Mouse (Mus musculus): ENCODE measurements around the gene Aebp2. TPM values are rescaled to one million over a fixed set of nuclear protein-coding genes. Genes with fewer than 3 reads are reported as not detected.
"Not testable (repeated sequence)": the region's sequence is repeated elsewhere in the genome, so short reads cannot be mapped to it uniquely, and the experiment has no call there.

Aebp2 gene
- total and polyA plus RNA-seq, 2 experiments from 2014 or later: 5.2 to 14.8 TPM

- Histone ChIP-seq H3K4me1 (ENCODE audit: control insufficient read depth, insufficient read depth) (no peaks in the 10 kb centered on the region), H3K36me3 (replicated peaks; ENCODE audit: control insufficient read depth, insufficient read depth, low read length) (peaks cover 42% of the 10 kb centered on the region), H3K27me3 (ENCODE audit: control insufficient read depth, insufficient read depth, low read length) (no peaks in the 10 kb centered on the region), H3K4me3 (ENCODE audit: low read depth, low read length) (no peak overlapping the region), H3K4me2 (ENCODE audit: low read depth, low read length) (no peak overlapping the region), H3K27ac (ENCODE audit: low read depth) (no peak overlapping the region), H3K9ac (replicated peaks; ENCODE audit: low read depth, low read length) (no peak overlapping the region), H3K9me3 (replicated peaks; ENCODE audit: control insufficient read depth, low read length) (no peaks in the 10 kb centered on the region)
- ATAC-seq (ENCODE audit: insufficient read depth, low read depth) (no peak), DNase-seq (ENCODE audit: low spot score) (no peak)
- WGBS: 71% methylated on average over 4 of the region's 4 CpGs
- TF ChIP-seq EP300 (IDR thresholded peaks at IDR 0.05; ENCODE audit: low read depth) (no peak), CTCF (IDR thresholded peaks at IDR 0.05; ENCODE audit: low read depth) (no peak)
These were observed 42.3 kb upstream of the Aebp2 start for GRCm38 (mm10) chr6:140580170-140580569.

GRCm38 (mm10) chr6:140586714-140587259, 35.7 kb upstream of the Aebp2 start:
- no peak overlapping the region for H3K27ac ChIP-seq (ENCODE audit: low read depth)
- peaks cover 71% of the 10 kb centered on the region for H3K36me3 ChIP-seq (replicated peaks; ENCODE audit: control insufficient read depth, insufficient read depth, low read length)
- DNase-seq (ENCODE audit: low spot score): no peak
- H3K9ac ChIP-seq (replicated peaks; ENCODE audit: low read depth, low read length): no peak overlapping the region
- H3K4me3 ChIP-seq (ENCODE audit: low read depth, low read length): no peak overlapping the region
- WGBS: 64% methylated on average over 8 of the region's 8 CpGs
- no peak for ATAC-seq (ENCODE audit: insufficient read depth, low read depth)
- no peaks in the 10 kb centered on the region for H3K9me3 ChIP-seq (replicated peaks; ENCODE audit: control insufficient read depth, low read length)
- no peaks in the 10 kb centered on the region for H3K27me3 ChIP-seq (ENCODE audit: control insufficient read depth, insufficient read depth, low read length)
- TF ChIP-seq CTCF (IDR thresholded peaks at IDR 0.05; ENCODE audit: low read depth) (no peak), EP300 (IDR thresholded peaks at IDR 0.05; ENCODE audit: low read depth) (no peak)
- H3K4me1 ChIP-seq (ENCODE audit: control insufficient read depth, insufficient read depth): no peaks in the 10 kb centered on the region
- H3K4me2 ChIP-seq (ENCODE audit: low read depth, low read length): no peak overlapping the region

DNA sequence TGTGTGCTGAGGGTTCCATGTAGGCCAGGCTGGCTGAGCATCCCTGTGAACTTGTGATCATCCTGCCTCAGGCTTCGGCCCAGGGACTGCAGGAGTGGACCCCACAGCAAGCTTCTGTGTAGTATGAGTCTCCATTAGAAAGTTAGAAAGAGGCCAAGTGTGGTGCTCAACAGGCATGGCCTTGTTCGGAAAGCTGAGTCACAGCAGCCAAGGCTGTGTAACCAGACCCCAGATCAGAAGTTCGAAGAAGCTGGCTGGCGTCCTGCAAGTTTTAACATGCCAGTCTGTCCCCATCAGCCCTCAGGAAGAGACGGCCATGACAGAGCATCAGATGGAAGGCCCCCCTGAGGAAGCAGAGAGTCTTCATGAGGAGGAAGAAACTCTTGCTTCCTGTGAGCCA, 31.1 kb upstream of the Aebp2 start:
- Histone ChIP-seq H3K27me3 (ENCODE audit: control insufficient read depth, insufficient read depth, low read length) (no peaks in the 10 kb centered on the region), H3K36me3 (replicated peaks; ENCODE audit: control insufficient read depth, insufficient read depth, low read length) (peaks cover 85% of the 10 kb centered on the region), H3K9ac (replicated peaks; ENCODE audit: low read depth, low read length) (no peak overlapping the region), H3K4me2 (ENCODE audit: low read depth, low read length) (no peak overlapping the region), H3K9me3 (replicated peaks; ENCODE audit: control insufficient read depth, low read length) (no peaks in the 10 kb centered on the region), H3K4me1 (ENCODE audit: control insufficient read depth, insufficient read depth) (no peaks in the 10 kb centered on the region), H3K27ac (ENCODE audit: low read depth) (no peak overlapping the region), H3K4me3 (ENCODE audit: low read depth, low read length) (no peak overlapping the region)
- TF ChIP-seq EP300 (IDR thresholded peaks at IDR 0.05; ENCODE audit: low read depth): no peak
- TF ChIP-seq CTCF (IDR thresholded peaks at IDR 0.05; ENCODE audit: low read depth): no peak
- no peak for ATAC-seq (ENCODE audit: insufficient read depth, low read depth)
- WGBS: 89% methylated on average over 5 of the region's 5 CpGs
- DNase-seq (ENCODE audit: low spot score): no peak

- Histone ChIP-seq H3K9me3 (replicated peaks; ENCODE audit: control insufficient read depth, low read length) (no peaks in the 10 kb centered on the region), H3K36me3 (replicated peaks; ENCODE audit: control insufficient read depth, insufficient read depth, low read length) (peaks cover 76% of the 10 kb centered on the region), H3K27me3 (ENCODE audit: control insufficient read depth, insufficient read depth, low read length) (no peaks in the 10 kb centered on the region), H3K4me1 (ENCODE audit: control insufficient read depth, insufficient read depth) (no peaks in the 10 kb centered on the region), H3K9ac (replicated peaks; ENCODE audit: low read depth, low read length) (no peak overlapping the region), H3K4me3 (ENCODE audit: low read depth, low read length) (no peak overlapping the region), H3K4me2 (ENCODE audit: low read depth, low read length) (no peak overlapping the region), H3K27ac (ENCODE audit: low read depth) (no peak overlapping the region)
- no peak for DNase-seq (ENCODE audit: low spot score)
- ATAC-seq (ENCODE audit: insufficient read depth, low read depth): no peak
- WGBS: 82% methylated on average over 8 of the region's 8 CpGs
- TF ChIP-seq EP300 (IDR thresholded peaks at IDR 0.05; ENCODE audit: low read depth) (no peak), CTCF (IDR thresholded peaks at IDR 0.05; ENCODE audit: low read depth) (no peak)
These were observed 29.8 kb upstream of the Aebp2 start for GRCm38 (mm10) chr6:140592713-140593112.

- Histone ChIP-seq H3K4me2 (ENCODE audit: low read depth, low read length) (no peak overlapping the region), H3K27ac (ENCODE audit: low read depth) (no peak overlapping the region), H3K9ac (replicated peaks; ENCODE audit: low read depth, low read length) (no peak overlapping the region), H3K4me1 (ENCODE audit: control insufficient read depth, insufficient read depth) (no peaks in the 10 kb centered on the region), H3K9me3 (replicated peaks; ENCODE audit: control insufficient read depth, low read length) (no peaks in the 10 kb centered on the region), H3K4me3 (ENCODE audit: low read depth, low read length) (no peak overlapping the region), H3K27me3 (ENCODE audit: control insufficient read depth, insufficient read depth, low read length) (no peaks in the 10 kb centered on the region), H3K36me3 (replicated peaks; ENCODE audit: control insufficient read depth, insufficient read depth, low read length) (peaks cover 67% of the 10 kb centered on the region)
- DNase-seq (ENCODE audit: low spot score): no peak
- WGBS: 79% methylated on average over 17 of the region's 17 CpGs
- ATAC-seq (ENCODE audit: insufficient read depth, low read depth): no peak
- TF ChIP-seq EP300 (IDR thresholded peaks at IDR 0.05; ENCODE audit: low read depth) (no peak), CTCF (IDR thresholded peaks at IDR 0.05; ENCODE audit: low read depth) (no peak)
These were observed 28.9 kb upstream of the Aebp2 start for GRCm38 (mm10) chr6:140593420-140594170.

DNA sequence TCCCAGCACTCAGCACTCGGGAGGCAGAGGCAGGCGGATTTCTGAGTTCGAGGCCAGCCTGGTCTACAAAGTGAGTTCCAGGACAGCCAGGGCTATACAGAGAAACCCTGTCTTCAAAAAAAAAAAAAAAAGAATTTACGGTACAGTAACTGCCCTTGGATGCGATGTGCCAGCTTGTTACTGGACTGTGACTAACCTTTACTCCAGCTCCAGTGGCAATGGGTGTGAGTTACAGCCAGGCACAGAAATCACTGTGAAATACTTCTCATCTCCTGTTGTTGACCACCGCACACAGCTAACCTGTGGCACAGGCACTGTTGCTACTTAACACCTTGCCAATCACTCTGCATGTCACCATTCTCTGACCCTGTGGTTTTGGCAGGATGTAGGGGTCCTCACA, 26.9 kb upstream of the Aebp2 start:
- not testable (repeated sequence) for H3K4me2 ChIP-seq (ENCODE audit: low read depth, low read length); H3K27me3 ChIP-seq (ENCODE audit: control insufficient read depth, insufficient read depth, low read length); H3K4me1 ChIP-seq (ENCODE audit: control insufficient read depth, insufficient read depth); H3K4me3 ChIP-seq (ENCODE audit: low read depth, low read length); H3K9me3 ChIP-seq (replicated peaks; ENCODE audit: control insufficient read depth, low read length); H3K27ac ChIP-seq (ENCODE audit: low read depth); H3K9ac ChIP-seq (replicated peaks; ENCODE audit: low read depth, low read length); DNase-seq (ENCODE audit: low spot score); ATAC-seq (ENCODE audit: insufficient read depth, low read depth)
- WGBS: 90% methylated on average over 6 of the region's 6 CpGs
- peaks cover 58% of the 10 kb centered on the region for H3K36me3 ChIP-seq (replicated peaks; ENCODE audit: control insufficient read depth, insufficient read depth, low read length)

Data from heart, postnatal 0 days (tissue).